Mouse (Mus musculus) CH12.LX (cell line): ENCODE measurements around the gene 2210016L21Rik.

Source experiments
- BHLHE40 ChIP-seq: IDR thresholded peaks from 2 replicates; pipeline ENCODE4 v1.6.1; 2011; ENCODE audit warnings: mild to moderate bottlenecking, low read depth, low read length, improper control_type of control experiment
- CHD1 ChIP-seq: IDR thresholded peaks from 2 replicates; pipeline ENCODE4 v1.6.1; 2012; ENCODE audit warnings: low read depth, low read length, improper control_type of control experiment, inconsistent platforms
- CHD2 ChIP-seq: IDR thresholded peaks from 2 replicates; pipeline ENCODE4 v1.6.1; 2011; ENCODE audit warnings: low read length, improper control_type of control experiment
- E2F4 ChIP-seq: IDR thresholded peaks from 2 replicates; pipeline ENCODE4 v1.6.1; 2011; ENCODE audit warnings: low read depth, low read length, improper control_type of control experiment; ENCODE audit not compliant: insufficient replicate concordance
- MEF2A ChIP-seq: IDR thresholded peaks from 2 replicates; pipeline ENCODE4 v1.6.1; 2014; ENCODE audit warnings: low read depth, mild to moderate bottlenecking, inconsistent platforms, low read length, improper control_type of control experiment, borderline replicate concordance
- USF2 ChIP-seq: conservative IDR thresholded peaks from 2 replicates; pipeline ENCODE4 v1.6.1; 2011; ENCODE audit warnings: low read depth, low read length, improper control_type of control experiment
- ZC3H11A ChIP-seq: IDR thresholded peaks from 2 replicates; pipeline ENCODE4 v1.6.1; 2012; ENCODE audit warnings: low read depth, mild to moderate bottlenecking, inconsistent platforms, low read length, improper control_type of control experiment
- ZKSCAN1 ChIP-seq: IDR thresholded peaks from 2 replicates; pipeline ENCODE4 v1.6.1; 2012; ENCODE audit warnings: low read depth, inconsistent platforms, low read length, improper control_type of control experiment, borderline replicate concordance

GRCm38 (mm10) chr5:114926153-114926684 lies 15.7 kb upstream of the 2210016L21Rik start:
- no peak for TF ChIP-seq MEF2A
- no peak for TF ChIP-seq BHLHE40
- no peak for TF ChIP-seq CHD2
- TF ChIP-seq ZC3H11A, result no peak
- TF ChIP-seq E2F4, result no peak
- TF ChIP-seq ZKSCAN1, result no peak
- TF ChIP-seq USF2, result no peak
- TF ChIP-seq CHD1, result no peak
